ENCODE assay signal across 8 mouse cellular contexts in the genomic region with DNA sequence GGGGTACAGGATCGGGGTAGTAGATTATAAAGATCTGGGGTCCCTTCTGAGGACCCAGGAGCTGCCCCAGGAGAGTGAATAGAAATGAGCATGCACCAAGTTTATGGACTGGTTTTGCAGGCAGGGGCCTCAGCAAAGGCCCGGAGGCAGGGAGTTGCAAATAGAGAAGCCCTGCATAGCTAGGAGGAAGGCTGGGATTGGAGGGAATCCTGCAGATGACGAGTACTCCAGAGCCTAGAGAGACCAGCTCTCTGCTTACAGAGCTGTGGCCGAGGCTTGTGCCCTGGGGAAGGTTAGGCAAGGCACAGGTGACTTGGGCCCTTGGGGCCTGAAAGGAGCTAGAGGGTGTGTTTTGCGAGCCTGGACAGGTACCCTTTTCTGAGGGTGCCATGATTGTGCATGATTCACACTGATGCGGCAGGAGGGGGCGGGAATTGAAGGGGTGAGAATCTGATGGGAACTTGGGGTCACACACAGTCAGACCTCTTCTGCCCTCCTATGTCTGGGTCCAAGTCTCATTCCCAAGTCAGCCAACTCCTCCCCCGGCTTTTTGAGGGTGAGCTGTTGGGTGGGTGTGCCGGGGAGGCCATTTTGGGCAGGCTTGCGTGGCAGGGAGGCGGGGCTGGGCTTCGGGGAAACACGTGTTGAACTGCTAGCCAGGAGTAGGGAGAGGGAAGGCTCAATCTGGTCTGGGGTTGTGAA. TPM values are rescaled to one million over a fixed set of nuclear protein-coding genes. Genes with fewer than 3 reads are reported as not detected.
A peak's percentile ranks its signal among the peaks of the same experiment; 100 is the strongest.
DNase-seq lines count a peak whose midpoint lies in the region; ATAC-seq lines count a peak whose summit lies in the region.

No protein-coding gene starts in this region.

- peaks cover 62% of the 10 kb centered on the region for H3K36me3 ChIP-seq in embryonic facial prominence, embryonic 10.5 days (replicated peaks)
- peaks cover 7% of the 10 kb centered on the region for H3K36me3 ChIP-seq in heart, embryonic 11.5 days (ENCODE audit: control insufficient read depth, insufficient read depth, low read length)
- H3K36me3 ChIP-seq in lung, embryonic 16.5 days (ENCODE audit: control insufficient read depth, insufficient read depth, low read length) = peaks cover 4% of the 10 kb centered on the region; the same call in 1 of the 2 replicates

- no peak for ATAC-seq in heart, embryonic 11.5 days (replicated peaks; ENCODE audit: insufficient number of reproducible peaks, low FRiP score, low TSS enrichment)
- ATAC-seq in lung, embryonic 16.5 days (ENCODE audit: low read depth) = no peak
- no peak for ATAC-seq in megakaryocyte-erythroid progenitor cell, adult 5-6 weeks (replicated peaks; ENCODE audit: low FRiP score, low TSS enrichment, poor library complexity, severe bottlenecking)

- peaks cover 13% of the 10 kb centered on the region for H3K27me3 ChIP-seq in embryonic facial prominence, embryonic 10.5 days (replicated peaks; ENCODE audit: low read depth, poor library complexity, severe bottlenecking)
- H3K27me3 ChIP-seq in heart, embryonic 11.5 days (ENCODE audit: control insufficient read depth, insufficient read depth, low read length) = no peaks in the 10 kb centered on the region
- H3K27me3 ChIP-seq in lung, embryonic 16.5 days (ENCODE audit: control insufficient read depth, insufficient read depth, low read depth, low read length) = no peaks in the 10 kb centered on the region

- WGBS in embryonic facial prominence, embryonic 10.5 days = 14% methylated on average over 13 of the region's 13 CpGs
- 12% methylated on average over 13 of the region's 13 CpGs for WGBS in heart, embryonic 11.5 days (ENCODE audit: insufficient replicate concordance)
- WGBS in lung, embryonic 16.5 days = 3% methylated on average over 13 of the region's 13 CpGs

- peaks cover 52% of the 10 kb centered on the region for H3K4me1 ChIP-seq in embryonic facial prominence, embryonic 10.5 days
- peaks cover 28% of the 10 kb centered on the region for H3K4me1 ChIP-seq in heart, embryonic 11.5 days (ENCODE audit: control insufficient read depth, insufficient read depth, low read length)
- H3K4me1 ChIP-seq in lung, embryonic 16.5 days (replicated peaks; ENCODE audit: control insufficient read depth, insufficient read depth, low read length) = peaks cover 30% of the 10 kb centered on the region

- H3K9ac ChIP-seq in heart, embryonic 11.5 days (ENCODE audit: low read depth, low read length) = peak overlapping the region; percentile 96
- peak overlapping the region; percentile 92 for H3K9ac ChIP-seq in lung, embryonic 16.5 days (ENCODE audit: low read length)

- DNase-seq in adrenal gland, postnatal 10 days = peak; percentile 69
- DNase-seq in adrenal gland, postnatal 4 days (ENCODE audit: low spot score in 2 of 2) = no peak
- DNase-seq in embryonic facial prominence, embryonic 10.5 days (ENCODE audit: low spot score) = peak; percentile 80
- peak; percentile 41 to 62 for DNase-seq in kidney, postnatal 25 days
- peak; percentile 78 for DNase-seq in right cerebral cortex, postnatal 25 days

- H3K27ac ChIP-seq in embryonic facial prominence, embryonic 10.5 days (replicated peaks) = peak overlapping the region; percentile 99
- peak overlapping the region; percentile 95 for H3K27ac ChIP-seq in heart, embryonic 11.5 days (ENCODE audit: low read depth, low read length)
- H3K27ac ChIP-seq in lung, embryonic 16.5 days (ENCODE audit: low read length) = peak overlapping the region; percentile 98

- H3K4me3 ChIP-seq in embryonic facial prominence, embryonic 10.5 days = peak overlapping the region; percentile 78
- peak overlapping the region; percentile 90 for H3K4me3 ChIP-seq in heart, embryonic 11.5 days (ENCODE audit: low read depth, low read length)
- H3K4me3 ChIP-seq in lung, embryonic 16.5 days (ENCODE audit: low read length) = peak overlapping the region; percentile 89

- H3K9me3 ChIP-seq in embryonic facial prominence, embryonic 10.5 days = no peaks in the 10 kb centered on the region
- H3K9me3 ChIP-seq in heart, embryonic 11.5 days (replicated peaks; ENCODE audit: control insufficient read depth, low read length) = no peaks in the 10 kb centered on the region
- no peaks in the 10 kb centered on the region for H3K9me3 ChIP-seq in lung, embryonic 16.5 days (ENCODE audit: control insufficient read depth, low read length)

- peak overlapping the region; percentile 87 for H3K4me2 ChIP-seq in heart, embryonic 11.5 days
- H3K4me2 ChIP-seq in lung, embryonic 16.5 days (ENCODE audit: low read depth, low read length) = peak overlapping the region; percentile 73

RNA-seq across cellular contexts. Expression of a gene that starts 3.0 kb away (rescaled TPM):
- 100 to 1,000 TPM in 1 of 2 experiments, 10 to 100 TPM in 1; 85.6 to 125 TPM for total RNA-seq in adrenal gland, postnatal 10 days (2021)
- 100 to 1,000 TPM; 122 to 151 TPM for total RNA-seq in adrenal gland, postnatal 4 days (2021)
- 759 and 790 TPM in 2 replicates for polyA plus RNA-seq in embryonic facial prominence, embryonic 10.5 days (2016; fragmentation: Nextera tagmentation; extraction: Ambion mirVana)
- 180 and 186 TPM in 2 replicates for polyA plus RNA-seq in heart, embryonic 11.5 days (2014; fragmentation: Nextera tagmentation; extraction: Ambion mirVana)
- 181 and 222 TPM in 2 replicates for polyA plus RNA-seq in lung, embryonic 16.5 days (2015; fragmentation: Nextera tagmentation; extraction: Ambion mirVana)
- 0.17 TPM in 1 of 2 replicates, not detected in the other for total RNA-seq in megakaryocyte-erythroid progenitor cell, adult 5-6 weeks (2014; fragmentation: Nextera tagmentation)
- total RNA-seq in megakaryocyte-erythroid progenitor cell, adult 5-6 weeks (2017) = 0.11 TPM in 1 of 2 replicates, not detected in the other

RNA-seq across cellular contexts. Expression of a gene that starts 56.6 kb away (rescaled TPM):
- total RNA-seq in adrenal gland, postnatal 10 days (2021) = 1,000 to 10,000 TPM; 2,913 to 2,936 TPM
- total RNA-seq in adrenal gland, postnatal 4 days (2021) = 1,000 to 10,000 TPM; 3,089 to 3,273 TPM
- polyA plus RNA-seq in embryonic facial prominence, embryonic 10.5 days (2016; fragmentation: Nextera tagmentation; extraction: Ambion mirVana) = 15,960 and 16,856 TPM in 2 replicates
- 7,480 and 8,290 TPM in 2 replicates for polyA plus RNA-seq in heart, embryonic 11.5 days (2014; fragmentation: Nextera tagmentation; extraction: Ambion mirVana)
- 16,153 and 18,603 TPM in 2 replicates for polyA plus RNA-seq in lung, embryonic 16.5 days (2015; fragmentation: Nextera tagmentation; extraction: Ambion mirVana)
- total RNA-seq in megakaryocyte-erythroid progenitor cell, adult 5-6 weeks (2014; fragmentation: Nextera tagmentation) = 1,959 and 3,523 TPM in 2 replicates
- total RNA-seq in megakaryocyte-erythroid progenitor cell, adult 5-6 weeks (2017) = 1,717 and 2,932 TPM in 2 replicates

Comparison
In these comparisons a context has a peak if more than half of its experiments do, and no peak if none do; other contexts are left out.
1. DNase-seq: peak in adrenal gland, postnatal 10 days (single experiment), embryonic facial prominence, embryonic 10.5 days (single experiment), kidney, postnatal 25 days (2 of 2) and right cerebral cortex, postnatal 25 days (single experiment); none in adrenal gland, postnatal 4 days (0 of 2).
2. RNA of a gene that starts 3.0 kb away (total RNA-seq): 122 to 151 TPM in adrenal gland, postnatal 4 days and 85.6 to 125 TPM in adrenal gland, postnatal 10 days; 0.11 to 0.17 TPM in megakaryocyte-erythroid progenitor cell, adult 5-6 weeks; every median in the first group is over 10 times any median in the second.
3. Peak in every context shown above with its lines, with median percentiles within 50 percentile points of each other: H3K27ac ChIP-seq and H3K4me3 ChIP-seq.